15 mouse cellular contexts compared by ENCODE assay signal in the genomic region with DNA sequence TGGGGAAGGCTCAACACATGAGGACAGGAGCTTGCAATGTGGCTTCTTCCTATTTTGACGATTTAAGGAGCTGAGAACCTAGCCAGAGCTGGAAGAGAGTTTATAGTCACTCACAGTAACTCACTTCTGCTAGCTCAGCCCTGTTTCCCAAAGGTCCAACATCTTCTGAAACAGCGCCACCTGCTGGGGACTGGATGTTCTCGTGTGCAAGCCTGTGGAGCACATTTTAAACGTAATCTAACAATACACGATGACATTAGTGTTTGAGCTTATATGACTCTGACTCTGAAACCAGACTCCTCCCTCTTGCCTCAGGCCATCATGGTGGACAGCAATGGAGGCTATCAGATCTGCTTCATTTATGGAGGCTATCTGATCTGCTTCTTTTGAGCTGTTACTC.
A peak's percentile ranks its signal among the peaks of the same experiment; 100 is the strongest.
DNase-seq lines count a peak whose midpoint lies in the region; ATAC-seq and TF ChIP-seq lines count a peak whose summit lies in the region.
"Had no signal": no experiment of that assay in that cellular context is flagged by ENCODE, and none has a peak within 500 bp of the region (broad histone marks: within the 10 kb centered on the region; RNA-seq: fewer than 3 reads in every experiment).

No protein-coding gene starts in this region.

- H3K4me1 ChIP-seq in forebrain, postnatal 0 days (ENCODE audit: insufficient read depth): no peaks in the 10 kb centered on the region
- H3K4me1 ChIP-seq in forebrain, embryonic 11.5 days (replicated peaks; ENCODE audit: control insufficient read depth, insufficient read depth, low read length): no peaks in the 10 kb centered on the region
- H3K4me1 ChIP-seq: limb, embryonic 15.5 days; midbrain, embryonic 12.5 days; stomach, embryonic 15.5 days had no signal

- no peak for DNase-seq in forebrain, postnatal 0 days
- DNase-seq in forebrain, embryonic 11.5 days (ENCODE audit: low spot score): no peak
- DNase-seq in layer of hippocampus, adult 2 months (ENCODE audit: low spot score in 2 of 2): no peak
- DNase-seq in layer of hippocampus, postnatal 36 days: no peak
- DNase-seq in thymus, postnatal 4 days: peak; percentile 19
- no peak for DNase-seq in thymus, postnatal 25 days
- DNase-seq in embryo, embryonic 10 days (ENCODE audit: low spot score): no peak
- DNase-seq in neural tube, embryonic 10.5 days (ENCODE audit: extremely low spot score, low spot score): no peak
- DNase-seq: cerebellum, adult 8-10 months; embryo, embryonic 11 days; heart, postnatal 14 days; lung, postnatal 4 days had no signal

- H3K9ac ChIP-seq in forebrain, postnatal 0 days: no peak overlapping the region
- no peak overlapping the region for H3K9ac ChIP-seq in forebrain, embryonic 11.5 days (ENCODE audit: low read length)
- H3K9ac ChIP-seq: limb, embryonic 15.5 days; midbrain, embryonic 12.5 days; stomach, embryonic 15.5 days had no signal

- no peaks in the 10 kb centered on the region for H3K9me3 ChIP-seq in forebrain, postnatal 0 days (ENCODE audit: low read length)
- no peaks in the 10 kb centered on the region; the same call in 1 of the 2 replicates for H3K9me3 ChIP-seq in forebrain, embryonic 11.5 days (ENCODE audit: control insufficient read depth, low read length)
- H3K9me3 ChIP-seq: limb, embryonic 15.5 days had no signal

- no peak for ATAC-seq in forebrain, postnatal 0 days
- ATAC-seq in forebrain, embryonic 11.5 days (replicated peaks; ENCODE audit: low FRiP score): no peak

- H3K4me2 ChIP-seq in forebrain, postnatal 0 days (ENCODE audit: low read depth): no peak overlapping the region
- H3K4me2 ChIP-seq in forebrain, embryonic 11.5 days (ENCODE audit: low read depth, low read length, severe bottlenecking): no peak overlapping the region
- H3K4me2 ChIP-seq: limb, embryonic 15.5 days; midbrain, embryonic 12.5 days; stomach, embryonic 15.5 days had no signal

- H3K4me3 ChIP-seq in forebrain, postnatal 0 days (ENCODE audit: low read depth, low read length): no peak overlapping the region
- no peak overlapping the region for H3K4me3 ChIP-seq in forebrain, embryonic 11.5 days (ENCODE audit: low read depth, low read length)
- no peak overlapping the region for H3K4me3 ChIP-seq in layer of hippocampus, adult 2 months
- H3K4me3 ChIP-seq: limb, embryonic 15.5 days; midbrain, embryonic 12.5 days; stomach, embryonic 15.5 days had no signal

- 92% methylated on average over 5 of the region's 5 CpGs for WGBS in forebrain, postnatal 0 days
- WGBS in forebrain, embryonic 11.5 days: 96% methylated on average over 5 of the region's 5 CpGs

- peak; percentile 31 for TF ChIP-seq CTCF in forebrain, postnatal 0 days (IDR thresholded peaks at IDR 0.05; ENCODE audit: low read depth)
- peak; percentile 58 for TF ChIP-seq CTCF in layer of hippocampus, adult 2 months (conservative IDR thresholded peaks at IDR 0.05)

- H3K27me3 ChIP-seq in forebrain, postnatal 0 days (ENCODE audit: insufficient read depth, low read length): no peaks in the 10 kb centered on the region
- H3K27me3 ChIP-seq in forebrain, embryonic 11.5 days (ENCODE audit: control insufficient read depth, insufficient read depth, low read length): no peaks in the 10 kb centered on the region
- H3K27me3 ChIP-seq: limb, embryonic 15.5 days; midbrain, embryonic 12.5 days; stomach, embryonic 15.5 days had no signal

- no peak overlapping the region for H3K27ac ChIP-seq in forebrain, postnatal 0 days (ENCODE audit: low read depth, low read length)
- H3K27ac ChIP-seq in forebrain, embryonic 11.5 days (ENCODE audit: low read depth, low read length): no peak overlapping the region
- no peak overlapping the region for H3K27ac ChIP-seq in layer of hippocampus, adult 2 months
- H3K27ac ChIP-seq: limb, embryonic 15.5 days; midbrain, embryonic 12.5 days; stomach, embryonic 15.5 days had no signal

- H3K36me3 ChIP-seq in forebrain, postnatal 0 days (ENCODE audit: insufficient read depth): no peaks in the 10 kb centered on the region
- no peaks in the 10 kb centered on the region for H3K36me3 ChIP-seq in forebrain, embryonic 11.5 days (ENCODE audit: control insufficient read depth, insufficient read depth, low read length)
- H3K36me3 ChIP-seq: limb, embryonic 15.5 days; midbrain, embryonic 12.5 days; stomach, embryonic 15.5 days had no signal
